Mouse (Mus musculus) cortical plate, adult 2 months (tissue): ENCODE measurements around the gene Mef2d.
A peak's percentile ranks its signal among the peaks of the same experiment; 100 is the strongest.

ENCODE experiments used
- CTCF ChIP-seq: fragments of 200-500 bp; IDR thresholded peaks from 2 replicates; pipeline ENCODE4 v1.5.1; 2011; ENCODE audit warnings: mild to moderate bottlenecking, control low read depth, low read length; ENCODE audit not compliant: insufficient read depth; ENCODE audit errors: extremely low read depth
- POLR2A ChIP-seq: fragments of 200-500 bp; IDR thresholded peaks from 2 replicates; pipeline ENCODE4 v1.6.1; 2011; ENCODE audit warnings: mild to moderate bottlenecking, low read length, control low read depth; ENCODE audit not compliant: insufficient read depth; ENCODE audit errors: extremely low read depth

DNA sequence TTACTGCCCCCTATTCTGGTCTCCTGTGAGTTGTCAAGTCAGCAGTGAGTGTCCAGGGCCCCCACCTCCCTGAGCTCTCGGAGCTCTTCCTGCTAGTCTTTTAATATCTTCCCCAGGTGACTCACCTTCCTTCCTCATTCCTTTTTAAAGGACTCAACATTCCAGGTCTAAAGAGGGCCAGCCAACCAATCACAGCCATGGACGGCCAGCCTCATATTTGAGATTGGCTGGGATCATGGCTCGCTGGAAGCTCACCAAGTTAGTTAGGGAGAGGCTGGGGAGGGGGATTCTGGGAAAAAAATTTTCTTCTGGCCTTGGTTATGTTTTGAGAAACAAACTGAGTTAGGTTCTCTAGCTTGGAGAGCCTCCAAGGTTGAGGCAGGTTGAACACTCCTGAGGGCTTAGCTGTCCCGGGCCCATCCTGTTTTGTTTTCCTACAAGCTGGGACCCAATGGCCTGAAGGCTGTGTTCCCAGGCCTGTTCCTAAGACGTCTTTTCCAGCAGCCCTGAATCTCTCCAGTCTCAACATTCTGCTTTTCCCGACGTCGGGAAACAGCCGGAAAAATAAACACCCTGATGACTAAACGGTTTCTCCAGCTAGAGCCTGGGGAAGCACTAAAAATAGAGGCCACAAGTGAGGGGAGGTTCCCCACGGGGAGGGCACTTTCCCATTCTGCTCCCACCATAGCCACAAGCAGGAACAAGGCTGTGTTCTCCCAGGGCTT lies 1.8 kb upstream of the Mef2d start:
- TF ChIP-seq POLR2A: peak; percentile 36; the same call in 1 of the 2 replicates
- TF ChIP-seq CTCF: no peak
